Mouse (Mus musculus): ENCODE measurements at regions not wholly inside any gene's neighbourhood (a gene's known extent, or its start where the extent isn't known, plus 50 kb on each side); places are given as distances from the start of the nearest gene placed in this dataset.

GRCm38 (mm10) chr7:144993566-144993965 is 53.8 kb upstream of the Ccnd1 start:
- no peak for TF ChIP-seq CTCF (conservative IDR thresholded peaks at IDR 0.05)
- Histone ChIP-seq H3K27ac (no peak overlapping the region), H3K4me3 (no peak overlapping the region)
- DNase-seq (ENCODE audit: low spot score in 2 of 2), result no peak

GRCm38 (mm10) chr7:144991760-144992159 is 52.0 kb upstream of the Ccnd1 start:
- DNase-seq (ENCODE audit: low spot score in 2 of 2), result no peak
- no peak overlapping the region for H3K4me3 ChIP-seq
- no peak overlapping the region for H3K27ac ChIP-seq
- no peak for TF ChIP-seq CTCF (conservative IDR thresholded peaks at IDR 0.05)
